Mouse (Mus musculus) limb, embryonic 15.5 days (tissue): ENCODE results near the gene Ccdc153. TPM values are rescaled to one million over a fixed set of nuclear protein-coding genes. Genes with fewer than 3 reads are reported as not detected.

ENCODE experiments used
- ATAC-seq: fragments of 200-750 bp; cut with Nextera tagmentation; 2 replicates; pipeline ENCODE4 v1.8.0; 2017; ENCODE audit warnings: low read depth, moderate TSS enrichment; ENCODE audit not compliant: insufficient number of reproducible peaks, low FRiP score, low TSS enrichment
- H3K27ac ChIP-seq: fragments of 300-500 bp; sonication (generic); 2 replicates; pipeline ENCODE4 v1.5.1; 2015; ENCODE audit warnings: moderate library complexity, mild to moderate bottlenecking, inconsistent platforms
- H3K27me3 ChIP-seq: fragments of 300-500 bp; sonication (generic); 2 replicates; pipeline ENCODE4 v1.6.1; 2015; ENCODE audit warnings: inconsistent platforms
- H3K36me3 ChIP-seq: fragments of 300-500 bp; sonication (generic); 2 replicates; pipeline ENCODE4 v1.6.1; 2015; ENCODE audit warnings: inconsistent platforms
- H3K4me1 ChIP-seq: fragments of 300-500 bp; sonication (generic); 2 replicates; pipeline ENCODE4 v1.6.1; 2015; ENCODE audit warnings: inconsistent platforms
- H3K4me2 ChIP-seq: fragments of 300-500 bp; sonication (generic); 2 replicates; pipeline ENCODE4 v1.6.1; 2015; ENCODE audit warnings: mild to moderate bottlenecking, inconsistent platforms
- H3K4me3 ChIP-seq: fragments of 300-500 bp; sonication (generic); 2 replicates; pipeline ENCODE4 v1.5.1; 2015; ENCODE audit warnings: mild to moderate bottlenecking, inconsistent platforms
- H3K9ac ChIP-seq: fragments of 300-500 bp; sonication (generic); 2 replicates; pipeline ENCODE4 v1.6.1; 2015; ENCODE audit warnings: inconsistent platforms
- H3K9me3 ChIP-seq: fragments of 300-500 bp; sonication (generic); 2 replicates; pipeline ENCODE4 v1.6.1; 2016; ENCODE audit warnings: inconsistent platforms
- WGBS: fragments of 180-500 bp; shearing (Covaris S2); methylation state at CpG from one replicate; pipeline ENCODE4 v1.1.7; 2015; 5-methylcytosine and 5-hydroxymethylcytosine counted together
- polyA plus RNA-seq: library from polyadenylated mRNA; unstranded; fragments of >200 nt; fragmentation: Nextera tagmentation; extraction: Ambion mirVana; gene quantifications from 2 replicates; pipeline ENCODE4 v1.2.1, GENCODE M21; 2015

Ccdc153 gene
- polyA plus RNA-seq, 1 experiment from 2014 or later, result not detected

GRCm38 (mm10) chr9:44225993-44226392 is 14.5 kb upstream of the Ccdc153 start:
- H3K4me2 ChIP-seq, result no peak overlapping the region
- no peaks in the 10 kb centered on the region for H3K36me3 ChIP-seq
- WGBS, result 58% methylated on average over 6 of the region's 6 CpGs
- no peak overlapping the region for H3K27ac ChIP-seq
- no peak overlapping the region for H3K9ac ChIP-seq
- no peaks in the 10 kb centered on the region for H3K9me3 ChIP-seq
- H3K4me1 ChIP-seq, result 0 out of 2 replicates have a peak, but pooled peaks cover 4% of the 10 kb centered on the region
- no peaks in the 10 kb centered on the region for H3K27me3 ChIP-seq
- ATAC-seq, result no peak
- H3K4me3 ChIP-seq, result no peak overlapping the region

GRCm38 (mm10) chr9:44231609-44232008 is 8.9 kb upstream of the Ccdc153 start:
- Histone ChIP-seq H3K4me2 (no peak overlapping the region), H3K36me3 (no peaks in the 10 kb centered on the region), H3K27ac (no peak overlapping the region), H3K27me3 (no peaks in the 10 kb centered on the region), H3K9ac (no peak overlapping the region), H3K9me3 (no peaks in the 10 kb centered on the region), H3K4me1 (peaks cover 19% of the 10 kb centered on the region), H3K4me3 (peak overlapping the region; percentile 94; the same call in 1 of the 2 replicates)
- ATAC-seq, result no peak

GRCm38 (mm10) chr9:44233021-44233801 is 7.3 kb upstream of the Ccdc153 start:
- WGBS, result under 1% methylated on average over 40 of the region's 40 CpGs
- H3K4me1 ChIP-seq, result peaks cover 19% of the 10 kb centered on the region
- no peaks in the 10 kb centered on the region for H3K27me3 ChIP-seq
- peak overlapping the region; percentile 96 for H3K27ac ChIP-seq
- H3K9me3 ChIP-seq, result no peaks in the 10 kb centered on the region
- peak overlapping the region; percentile 94 for H3K4me3 ChIP-seq
- H3K9ac ChIP-seq, result peak overlapping the region; percentile 94
- H3K4me2 ChIP-seq, result peak overlapping the region; percentile 59
- no peaks in the 10 kb centered on the region for H3K36me3 ChIP-seq
- ATAC-seq, result peak; percentile 78

GRCm38 (mm10) chr9:44233802-44234478 is 6.5 kb upstream of the Ccdc153 start, which contains the start of gene Cbl:
TSS of gene Cbl (minus strand) at chr9:44234049.
- Histone ChIP-seq H3K36me3 (no peaks in the 10 kb centered on the region), H3K9me3 (no peaks in the 10 kb centered on the region), H3K4me1 (peaks cover 19% of the 10 kb centered on the region), H3K4me3 (peak within 1 kb of the TSS; percentile 94), H3K9ac (peak within 1 kb of the TSS; percentile 94), H3K4me2 (peak within 1 kb of the TSS; percentile 59), H3K27me3 (no peaks in the 10 kb centered on the region), H3K27ac (peak within 1 kb of the TSS; percentile 96)
- WGBS, result under 1% methylated on average over 73 of the region's 76 CpGs
- ATAC-seq, result peak; percentile 91

- Histone ChIP-seq H3K4me2 (peak overlapping the region; percentile 59), H3K27me3 (no peaks in the 10 kb centered on the region), H3K9me3 (no peaks in the 10 kb centered on the region), H3K9ac (no peak overlapping the region), H3K27ac (peak overlapping the region; percentile 68), H3K36me3 (no peaks in the 10 kb centered on the region), H3K4me1 (peaks cover 22% of the 10 kb centered on the region), H3K4me3 (peak overlapping the region; percentile 94)
- ATAC-seq, result no peak
- 21% methylated on average over 19 of the region's 19 CpGs for WGBS
Measured at GRCm38 (mm10) chr9:44234479-44235427, 5.7 kb upstream of the Ccdc153 start.

- no peak overlapping the region for H3K4me2 ChIP-seq
- H3K4me1 ChIP-seq, result peaks cover 18% of the 10 kb centered on the region
- no peaks in the 10 kb centered on the region for H3K36me3 ChIP-seq
- ATAC-seq, result no peak
- no peaks in the 10 kb centered on the region for H3K9me3 ChIP-seq
- no peak overlapping the region for H3K27ac ChIP-seq
- no peak overlapping the region for H3K9ac ChIP-seq
- 55% methylated on average over 4 of the region's 4 CpGs for WGBS
- no peak overlapping the region for H3K4me3 ChIP-seq
- no peaks in the 10 kb centered on the region for H3K27me3 ChIP-seq
Measured at GRCm38 (mm10) chr9:44236601-44237000, 3.9 kb upstream of the Ccdc153 start.

- H3K9ac ChIP-seq, result no peak overlapping the region
- H3K4me2 ChIP-seq, result no peak overlapping the region
- peaks cover 13% of the 10 kb centered on the region for H3K4me1 ChIP-seq
- ATAC-seq, result no peak
- H3K27ac ChIP-seq, result no peak overlapping the region
- no peaks in the 10 kb centered on the region for H3K9me3 ChIP-seq
- 46% methylated on average over 4 of the region's 4 CpGs for WGBS
- H3K4me3 ChIP-seq, result no peak overlapping the region
- H3K36me3 ChIP-seq, result no peaks in the 10 kb centered on the region
- no peaks in the 10 kb centered on the region for H3K27me3 ChIP-seq
Measured at GRCm38 (mm10) chr9:44237128-44237527, 3.3 kb upstream of the Ccdc153 start.

- H3K27me3 ChIP-seq, result no peaks in the 10 kb centered on the region
Measured at GRCm38 (mm10) chr9:44238501-44239190, 1.8 kb upstream of the Ccdc153 start.

GRCm38 (mm10) chr9:44239447-44239846 is 1.0 kb upstream of the Ccdc153 start:
- H3K9ac ChIP-seq, result no peak overlapping the region
- H3K4me3 ChIP-seq, result no peak overlapping the region
- no peak for ATAC-seq
- H3K4me1 ChIP-seq, result 0 out of 2 replicates have a peak, but pooled peaks cover 5% of the 10 kb centered on the region
- H3K4me2 ChIP-seq, result no peak overlapping the region
- no peak overlapping the region for H3K27ac ChIP-seq
- no peaks in the 10 kb centered on the region for H3K36me3 ChIP-seq
- WGBS, result 7% methylated on average over 5 of the region's 5 CpGs
- no peaks in the 10 kb centered on the region for H3K9me3 ChIP-seq
- H3K27me3 ChIP-seq, result no peaks in the 10 kb centered on the region

More at GRCm38 (mm10) chr9:44238501-44239190, 1.8 kb upstream of the Ccdc153 start:
- Histone ChIP-seq H3K4me1 (0 out of 2 replicates have a peak, but pooled peaks cover 6% of the 10 kb centered on the region), H3K4me3 (no peak overlapping the region), H3K9me3 (no peaks in the 10 kb centered on the region), H3K36me3 (no peaks in the 10 kb centered on the region), H3K4me2 (no peak overlapping the region), H3K9ac (no peak overlapping the region), H3K27ac (no peak overlapping the region)
- ATAC-seq, result no peak
- 78% methylated on average over 17 of the region's 17 CpGs for WGBS

- 65% methylated on average over 5 of the region's 5 CpGs for WGBS
- Histone ChIP-seq H3K4me3 (no peak overlapping the region), H3K9me3 (no peaks in the 10 kb centered on the region), H3K27ac (no peak overlapping the region), H3K4me1 (0 out of 2 replicates have a peak, but pooled peaks cover 3% of the 10 kb centered on the region), H3K4me2 (no peak overlapping the region), H3K36me3 (no peaks in the 10 kb centered on the region), H3K27me3 (no peaks in the 10 kb centered on the region), H3K9ac (no peak overlapping the region)
- no peak for ATAC-seq
Measured at GRCm38 (mm10) chr9:44240911-44241310, 435 bp downstream of the Ccdc153 start.

- no peak for ATAC-seq
- Histone ChIP-seq H3K9ac (no peak overlapping the region), H3K4me2 (no peak overlapping the region), H3K27me3 (no peaks in the 10 kb centered on the region), H3K9me3 (no peaks in the 10 kb centered on the region), H3K27ac (no peak overlapping the region), H3K4me1 (0 out of 2 replicates have a peak, but pooled peaks cover 3% of the 10 kb centered on the region), H3K4me3 (no peak overlapping the region), H3K36me3 (no peaks in the 10 kb centered on the region)
- WGBS, result 72% methylated on average over 9 of the region's 9 CpGs
Measured at GRCm38 (mm10) chr9:44241418-44241817, 942 bp downstream of the Ccdc153 start.
